ENCODE assay signal across 14 mouse cellular contexts in the genomic region with DNA sequence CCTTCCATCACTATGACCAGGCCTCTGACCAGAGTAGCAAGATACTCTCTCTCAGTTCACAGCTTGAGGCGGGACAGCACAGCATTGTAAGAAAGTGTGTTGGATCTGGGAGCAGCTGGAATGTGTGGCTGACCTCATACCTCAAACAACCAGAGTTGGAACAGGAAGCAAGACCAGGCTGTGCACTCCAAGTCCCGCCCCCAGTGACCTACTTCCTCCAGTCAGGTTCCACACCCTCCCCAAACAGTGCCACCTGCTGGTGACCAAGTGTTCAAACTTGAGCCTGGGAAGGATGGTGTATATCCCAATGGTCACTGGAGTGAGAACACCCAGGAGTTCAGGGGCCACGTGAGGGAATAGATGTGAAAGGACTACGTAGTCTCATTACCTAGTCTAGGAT. TPM values are rescaled to one million over a fixed set of nuclear protein-coding genes. Genes with fewer than 3 reads are reported as not detected.
DNase-seq lines count a peak whose midpoint lies in the region; ATAC-seq and TF ChIP-seq lines count a peak whose summit lies in the region.
"Had no signal": no experiment of that assay in that cellular context is flagged by ENCODE, and none has a peak within 500 bp of the region (broad histone marks: within the 10 kb centered on the region; RNA-seq: fewer than 3 reads in every experiment).

No protein-coding gene starts in this region.

- H3K4me3 ChIP-seq in heart, adult 2 months, result no peak overlapping the region
- no peak overlapping the region for H3K4me3 ChIP-seq in liver, postnatal 0 days (ENCODE audit: low read depth, low read length)
- H3K4me3 ChIP-seq in embryonic facial prominence, embryonic 10.5 days, result no peak overlapping the region
- no peak overlapping the region for H3K4me3 ChIP-seq in testis, adult 2 months (ENCODE audit: control insufficient read depth, low read depth, low read length)
- H3K4me3 ChIP-seq: embryonic facial prominence, embryonic 13.5 days; intestine, embryonic 15.5 days; midbrain, embryonic 12.5 days had no signal

- H3K4me2 ChIP-seq in liver, postnatal 0 days (ENCODE audit: low read depth, low read length), result no peak overlapping the region
- H3K4me2 ChIP-seq: embryonic facial prominence, embryonic 13.5 days; intestine, embryonic 15.5 days; midbrain, embryonic 12.5 days had no signal

- 86% methylated on average over 4 of the region's 4 CpGs for WGBS in heart, adult 2 months
- WGBS in liver, postnatal 0 days (ENCODE audit: insufficient replicate concordance), result 82% methylated on average over 4 of the region's 4 CpGs
- 93% methylated on average over 4 of the region's 4 CpGs for WGBS in embryonic facial prominence, embryonic 10.5 days

- no peaks in the 10 kb centered on the region for H3K9me3 ChIP-seq in liver, postnatal 0 days (ENCODE audit: low read length)
- no peaks in the 10 kb centered on the region for H3K9me3 ChIP-seq in embryonic facial prominence, embryonic 10.5 days
- H3K9me3 ChIP-seq: embryonic facial prominence, embryonic 13.5 days; intestine, embryonic 15.5 days; midbrain, embryonic 12.5 days had no signal

- H3K27me3 ChIP-seq in heart, adult 2 months (ENCODE audit: control insufficient read depth, insufficient read depth, low read length), result no peaks in the 10 kb centered on the region
- H3K27me3 ChIP-seq in liver, postnatal 0 days (ENCODE audit: insufficient read depth, low read length), result no peaks in the 10 kb centered on the region
- H3K27me3 ChIP-seq in embryonic facial prominence, embryonic 10.5 days (replicated peaks; ENCODE audit: low read depth, poor library complexity, severe bottlenecking), result no peaks in the 10 kb centered on the region
- no peaks in the 10 kb centered on the region for H3K27me3 ChIP-seq in testis, adult 2 months (ENCODE audit: control insufficient read depth, insufficient read depth, low read length)
- H3K27me3 ChIP-seq: embryonic facial prominence, embryonic 13.5 days; intestine, embryonic 15.5 days; midbrain, embryonic 12.5 days had no signal

- no peak for TF ChIP-seq POLR2A in heart, adult 2 months (IDR thresholded peaks at IDR 0.05; ENCODE audit: insufficient read depth, low read depth, low read length)
- TF ChIP-seq POLR2A in testis, adult 2 months (IDR thresholded peaks at IDR 0.05; ENCODE audit: control insufficient read depth, low read depth, low read length), result no peak

- no peaks in the 10 kb centered on the region for H3K36me3 ChIP-seq in heart, adult 2 months (ENCODE audit: control insufficient read depth, insufficient read depth, low read length)
- H3K36me3 ChIP-seq in liver, postnatal 0 days (replicated peaks; ENCODE audit: insufficient read depth, low read length), result no peaks in the 10 kb centered on the region
- no peaks in the 10 kb centered on the region for H3K36me3 ChIP-seq in embryonic facial prominence, embryonic 10.5 days (replicated peaks)
- no peaks in the 10 kb centered on the region for H3K36me3 ChIP-seq in testis, adult 2 months (ENCODE audit: control insufficient read depth, insufficient read depth, low read length)
- H3K36me3 ChIP-seq: embryonic facial prominence, embryonic 13.5 days; intestine, embryonic 15.5 days; midbrain, embryonic 12.5 days had no signal

- no peak overlapping the region for H3K9ac ChIP-seq in heart, adult 2 months (ENCODE audit: low read depth, low read length)
- H3K9ac ChIP-seq in liver, postnatal 0 days (replicated peaks), result no peak overlapping the region
- H3K9ac ChIP-seq: embryonic facial prominence, embryonic 13.5 days; intestine, embryonic 15.5 days; midbrain, embryonic 12.5 days had no signal

- DNase-seq in heart, adult 11 months, result peak; percentile 80
- no peak for DNase-seq in heart, adult 2 months
- peak; percentile 29 for DNase-seq in liver, postnatal 0 days
- no peak for DNase-seq in liver
- DNase-seq in embryonic facial prominence, embryonic 10.5 days (ENCODE audit: low spot score), result peak; percentile 22
- no peak for DNase-seq in left cerebral cortex, adult 18-20 months (ENCODE audit: low spot score in 2 of 2)
- no peak for DNase-seq in layer of hippocampus, postnatal 14 days (ENCODE audit: low spot score in 2 of 2)

- no peaks in the 10 kb centered on the region for H3K4me1 ChIP-seq in heart, adult 2 months (ENCODE audit: control insufficient read depth, insufficient read depth, low read length)
- no peaks in the 10 kb centered on the region for H3K4me1 ChIP-seq in liver, postnatal 0 days (ENCODE audit: insufficient read depth)
- H3K4me1 ChIP-seq in embryonic facial prominence, embryonic 10.5 days, result no peaks in the 10 kb centered on the region
- no peaks in the 10 kb centered on the region for H3K4me1 ChIP-seq in testis, adult 2 months (ENCODE audit: control insufficient read depth, insufficient read depth, low read length)
- H3K4me1 ChIP-seq: embryonic facial prominence, embryonic 13.5 days; midbrain, embryonic 12.5 days had no signal

- no peak overlapping the region for H3K27ac ChIP-seq in heart, adult 2 months
- no peak overlapping the region for H3K27ac ChIP-seq in liver, postnatal 0 days (ENCODE audit: low read depth)
- H3K27ac ChIP-seq in embryonic facial prominence, embryonic 10.5 days (replicated peaks), result no peak overlapping the region
- no peak overlapping the region for H3K27ac ChIP-seq in testis, adult 2 months (ENCODE audit: control insufficient read depth, insufficient read depth, low read depth, low read length)
- H3K27ac ChIP-seq: embryonic facial prominence, embryonic 13.5 days; intestine, embryonic 15.5 days; midbrain, embryonic 12.5 days had no signal

- no peaks in the 10 kb centered on the region for H3K79me2 ChIP-seq in heart, adult 2 months (replicated peaks; ENCODE audit: control insufficient read depth, insufficient read depth, low read length)

- TF ChIP-seq CTCF in heart, adult 2 months (IDR thresholded peaks at IDR 0.05), result no peak
- no peak for TF ChIP-seq CTCF in liver, postnatal 0 days (IDR thresholded peaks at IDR 0.05; ENCODE audit: low read depth)
- peak; percentile 53; the same call in 1 of the 2 replicates for TF ChIP-seq CTCF in testis, adult 2 months (IDR thresholded peaks at IDR 0.05; ENCODE audit: control insufficient read depth, insufficient read depth, insufficient replicate concordance, low read depth, low read length)

- intact Hi-C loops in heart, adult 2 months (cut with DNase I), result no loop called here

- no peak for TF ChIP-seq EP300 in heart, adult 2 months (IDR thresholded peaks at IDR 0.05; ENCODE audit: insufficient read depth, low read depth, low read length)
- TF ChIP-seq EP300 in liver, postnatal 0 days (IDR thresholded peaks at IDR 0.05; ENCODE audit: low read depth), result no peak

- ATAC-seq in liver, postnatal 0 days, result no peak
- ATAC-seq: intestine, embryonic 15.5 days had no signal

RNA-seq across cellular contexts. Expression of a gene that starts 57.2 kb away (rescaled TPM):
- total RNA-seq in heart, adult 2 months (2021), result not detected
- 0.25 TPM in 1 of 2 replicates, not detected in the other for polyA plus RNA-seq in heart, adult 2 months (2012; rRNA removed)
- not detected in 2 replicates for polyA plus RNA-seq in liver, postnatal 0 days (2015; fragmentation: Nextera tagmentation; extraction: Ambion mirVana)
- polyA plus RNA-seq in embryonic facial prominence, embryonic 10.5 days (2016; fragmentation: Nextera tagmentation; extraction: Ambion mirVana), result not detected in 2 replicates
- 454 and 514 TPM in 2 replicates for polyA plus RNA-seq in testis, adult 2 months (2012; rRNA removed)
- total RNA-seq in left cerebral cortex, adult 18-20 months (2021), result not detected
- under 1 TPM; 0.55 to 0.78 TPM for total RNA-seq in layer of hippocampus, postnatal 14 days (2021)
- total RNA-seq: gastrocnemius, postnatal 4 days; left cerebral cortex, postnatal 36 days had no signal
- polyA plus RNA-seq: embryonic facial prominence, embryonic 13.5 days; intestine, embryonic 15.5 days; midbrain, embryonic 12.5 days; stomach, embryonic 14.5 days had no signal

Comparison
In these comparisons a context has a peak if more than half of its experiments do, and no peak if none do; other contexts are left out.
1. DNase-seq: peak in heart, adult 11 months (single experiment), liver, postnatal 0 days (single experiment) and embryonic facial prominence, embryonic 10.5 days (single experiment); none in heart, adult 2 months (0 of 2), liver (single experiment), left cerebral cortex, adult 18-20 months (0 of 2) and layer of hippocampus, postnatal 14 days (0 of 2).
2. RNA of a gene that starts 57.2 kb away (polyA plus RNA-seq): 454 to 514 TPM in testis, adult 2 months; 0.25 TPM in heart, adult 2 months, not detected in liver, postnatal 0 days and not detected in embryonic facial prominence, embryonic 10.5 days; every median in the first group is over 100 times any median in the second.